Mouse (Mus musculus) thymus, postnatal 0 days (tissue): ENCODE results near the gene Gm3880. TPM values are rescaled to one million over a fixed set of nuclear protein-coding genes. Genes with fewer than 3 reads are reported as not detected.
"Not testable (repeated sequence)": the region's sequence is repeated elsewhere in the genome, so short reads cannot be mapped to it uniquely, and the experiment has no call there.

Experiments
- DNase-seq: peaks from one replicate; pipeline ENCODE4 v3.0.0-alpha.2; 2015; ENCODE audit warnings: low spot score
- polyA plus RNA-seq: library from polyadenylated mRNA; unstranded; fragments of >200 nt; fragmentation: Nextera tagmentation; extraction: Ambion mirVana; gene quantifications from 2 replicates; pipeline ENCODE4 v1.2.1, GENCODE M21; 2015

Gene Gm3880
- not detected in 2 replicates for polyA plus RNA-seq

GRCm38 (mm10) chrX:102686872-102687271 lies at the start of gene Gm3880:
Gm3880 (minus strand) TSS chrX:102686972.
- not testable (repeated sequence) for DNase-seq

- DNase-seq, result not testable (repeated sequence)
These were observed 37.5 kb upstream of the Gm3880 start for GRCm38 (mm10) chrX:102724226-102724625.

GRCm38 (mm10) chrX:102707535-102707934 lies 20.8 kb upstream of the Gm3880 start, which contains the start of the genes Gm9112 and Dmrtc1b:
Gm9112 (minus strand) TSS chrX:102707635.
Dmrtc1b (plus strand) TSS chrX:102707865.
- DNase-seq, result not testable (repeated sequence)

GRCm38 (mm10) chrX:102700636-102701035 lies 13.9 kb upstream of the Gm3880 start:
- DNase-seq, result not testable (repeated sequence)

- peak; percentile 4 for DNase-seq
These were observed 2.5 kb upstream of the Gm3880 start for GRCm38 (mm10) chrX:102689252-102689651.

GRCm38 (mm10) chrX:102684706-102685105 lies 2.1 kb downstream of the Gm3880 start:
- not testable (repeated sequence) for DNase-seq

- no peak for DNase-seq
These were observed 20.1 kb downstream of the Gm3880 start for GRCm38 (mm10) chrX:102666641-102667040.

GRCm38 (mm10) chrX:102660712-102661111 lies 26.1 kb downstream of the Gm3880 start:
- no peak for DNase-seq

GRCm38 (mm10) chrX:102645691-102646090 lies 41.1 kb downstream of the Gm3880 start:
- no peak for DNase-seq

- no peak for DNase-seq
These were observed 41.6 kb downstream of the Gm3880 start for GRCm38 (mm10) chrX:102645146-102645545.

GRCm38 (mm10) chrX:102644573-102644951 lies 42.2 kb downstream of the Gm3880 start:
- DNase-seq, result no peak

- no peak for DNase-seq
These were observed 42.8 kb downstream of the Gm3880 start, which contains the start of gene Phka1 for GRCm38 (mm10) chrX:102643823-102644572. Phka1 (minus strand) TSS chrX:102644246.

Other genes with a start within 250 kb of the Gm3880 start
- 11.0 and 11.2 TPM in 2 replicates for gene Hdac8, start 181.6 kb downstream of the Gm3880 start, polyA plus RNA-seq
- 0.70 and 0.78 TPM in 2 replicates for gene Phka1, start 42.7 kb downstream of the Gm3880 start, polyA plus RNA-seq
- gene Gm9112, start 20.7 kb upstream of the Gm3880 start, polyA plus RNA-seq, result not detected in 2 replicates
- 0.10 TPM in 1 of 2 replicates, not detected in the other for gene Dmrtc1b, start 20.9 kb upstream of the Gm3880 start, polyA plus RNA-seq
- gene Dmrtc1c1, start 116.0 kb upstream of the Gm3880 start, polyA plus RNA-seq, result not detected in 2 replicates
- not detected in 2 replicates for gene Dmrtc1c2, start 167.6 kb upstream of the Gm3880 start, polyA plus RNA-seq
- gene 1700031F05Rik, start 181.0 kb upstream of the Gm3880 start, polyA plus RNA-seq, result not detected in 2 replicates
- gene Dmrtc1a, start 221.7 kb upstream of the Gm3880 start, polyA plus RNA-seq, result 0.78 and 1.2 TPM in 2 replicates
- not detected in 2 replicates for gene 1700011M02Rik, start 221.9 kb upstream of the Gm3880 start, polyA plus RNA-seq
- not detected in 2 replicates for gene 1700018G05Rik, start 241.4 kb upstream of the Gm3880 start, polyA plus RNA-seq